ENCODE assay signal across 9 mouse cellular contexts in the genomic region with DNA sequence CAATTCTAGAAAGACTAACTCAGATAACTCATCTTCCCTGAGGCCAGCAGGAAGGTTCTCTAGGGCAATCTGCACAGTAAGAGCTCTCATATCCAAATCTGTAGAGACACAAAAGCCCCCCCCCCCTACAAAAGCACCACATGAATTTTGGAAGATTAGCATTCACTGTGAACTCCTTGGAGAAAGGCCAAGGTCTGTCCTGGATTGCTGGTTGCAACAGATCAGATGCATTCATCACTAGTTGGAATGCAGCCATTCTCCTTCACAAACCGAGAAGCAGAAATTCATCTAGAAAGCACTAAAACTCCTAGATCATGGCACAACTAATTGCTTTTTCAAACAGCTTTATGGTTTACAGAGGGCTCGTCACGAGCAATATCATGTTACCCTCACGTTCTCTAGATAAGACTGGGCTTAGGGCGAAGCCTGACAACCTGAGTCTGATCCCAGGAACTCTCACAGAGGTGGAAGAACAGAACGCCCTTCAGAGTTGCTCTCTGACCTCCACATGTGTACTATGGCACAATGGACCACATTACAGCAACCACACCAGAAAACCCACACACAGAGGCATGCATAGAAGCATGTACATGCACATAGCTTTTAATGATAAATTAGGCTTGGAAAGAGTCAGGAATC. TPM values are rescaled to one million over a fixed set of nuclear protein-coding genes. Genes with fewer than 3 reads are reported as not detected.
A peak's percentile ranks its signal among the peaks of the same experiment; 100 is the strongest.
DNase-seq lines count a peak whose midpoint lies in the region; ATAC-seq and TF ChIP-seq lines count a peak whose summit lies in the region.
"Had no signal": no experiment of that assay in that cellular context is flagged by ENCODE, and none has a peak within 500 bp of the region (broad histone marks: within the 10 kb centered on the region; RNA-seq: fewer than 3 reads in every experiment).

No protein-coding gene starts in this region.

- no peak overlapping the region for H3K4me3 ChIP-seq in forebrain, postnatal 0 days (ENCODE audit: low read depth, low read length)
- H3K4me3 ChIP-seq: megakaryocyte, embryonic 14.5 days had no signal

- no peak overlapping the region for H3K4me2 ChIP-seq in forebrain, postnatal 0 days (ENCODE audit: low read depth)

- H3K36me3 ChIP-seq in forebrain, postnatal 0 days (ENCODE audit: insufficient read depth) = no peaks in the 10 kb centered on the region

- no peak for TF ChIP-seq CTCF in forebrain, postnatal 0 days (IDR thresholded peaks at IDR 0.05; ENCODE audit: low read depth)

- H3K9me3 ChIP-seq in forebrain, postnatal 0 days (ENCODE audit: low read length) = no peaks in the 10 kb centered on the region
- H3K9me3 ChIP-seq: megakaryocyte, embryonic 14.5 days had no signal

- peak; percentile 87 for DNase-seq in heart, adult 11 months
- no peak for DNase-seq in heart, adult 8-10 months (ENCODE audit: low spot score)
- DNase-seq in retina, postnatal 1 day = peak; percentile 34
- DNase-seq in retina, embryonic 14.5 days (ENCODE audit: low spot score) = no peak
- DNase-seq in forebrain, postnatal 0 days = peak; percentile 75
- DNase-seq in lung, postnatal 10 days = peak; percentile 53
- no peak for DNase-seq in right cerebral cortex, postnatal 4 days
- DNase-seq in urinary bladder, postnatal 4 days (ENCODE audit: low spot score in 2 of 2) = no peak

- 25% methylated on average over 6 of the region's 6 CpGs for WGBS in forebrain, postnatal 0 days

- no peak overlapping the region for H3K27ac ChIP-seq in forebrain, postnatal 0 days (ENCODE audit: low read depth, low read length)

- no peak overlapping the region for H3K9ac ChIP-seq in forebrain, postnatal 0 days

- ATAC-seq in forebrain, postnatal 0 days = peak; percentile 72

- H3K27me3 ChIP-seq in forebrain, postnatal 0 days (ENCODE audit: insufficient read depth, low read length) = no peaks in the 10 kb centered on the region
- H3K27me3 ChIP-seq: megakaryocyte, embryonic 14.5 days had no signal

- H3K4me1 ChIP-seq in forebrain, postnatal 0 days (ENCODE audit: insufficient read depth) = peaks cover 9% of the 10 kb centered on the region; the same call in 1 of the 2 replicates

RNA-seq across cellular contexts. Expression of a gene that starts 17.3 kb away (rescaled TPM):
- total RNA-seq in heart, adult 8-10 months (2022) = 10 to 100 TPM; 27.2 to 38.9 (median 31.8) TPM
- total RNA-seq in forebrain, postnatal 0 days (2014; rRNA removed) = 41.2 and 43.5 TPM in 2 replicates
- polyA plus RNA-seq in forebrain, postnatal 0 days (2015; fragmentation: Nextera tagmentation; extraction: Ambion mirVana) = 4.2 and 4.7 TPM in 2 replicates

Comparison
In these comparisons a context has a peak if more than half of its experiments do, and no peak if none do; other contexts are left out.
1. DNase-seq: peak in heart, adult 11 months (single experiment), retina, postnatal 1 day (single experiment), forebrain, postnatal 0 days (single experiment) and lung, postnatal 10 days (single experiment); none in heart, adult 8-10 months (single experiment), retina, embryonic 14.5 days (single experiment), right cerebral cortex, postnatal 4 days (single experiment) and urinary bladder, postnatal 4 days (0 of 2).